Mouse (Mus musculus) hindbrain, postnatal 0 days (tissue): ENCODE results near the gene Pccb. TPM values are rescaled to one million over a fixed set of nuclear protein-coding genes. Genes with fewer than 3 reads are reported as not detected.

Source experiments
- ATAC-seq: fragments of 200-750 bp; cut with Nextera tagmentation; 2 replicates; pipeline ENCODE4 v1.8.0; 2017; ENCODE audit warnings: mild to moderate bottlenecking, moderate TSS enrichment, moderate library complexity
- DNase-seq: peaks from one replicate; pipeline ENCODE4 v3.0.0-alpha.2; 2015; ENCODE audit warnings: low spot score
- H3K27ac ChIP-seq: fragments of 300-500 bp; sonication (generic); 2 replicates; pipeline ENCODE4 v1.5.1; 2014; ENCODE audit warnings: mild to moderate bottlenecking
- H3K27me3 ChIP-seq: fragments of 300-500 bp; sonication (generic); 2 replicates; pipeline ENCODE4 v1.6.1; 2014; ENCODE audit warnings: low read length, mixed read lengths; ENCODE audit not compliant: insufficient read depth
- H3K36me3 ChIP-seq: fragments of 300-500 bp; sonication (generic); 2 replicates; pipeline ENCODE4 v1.6.1; 2014; ENCODE audit warnings: low read length, mixed read lengths; ENCODE audit not compliant: insufficient read depth
- H3K4me1 ChIP-seq: fragments of 300-500 bp; sonication (generic); 2 replicates; pipeline ENCODE4 v1.6.1; 2014; ENCODE audit warnings: antibody characterized with exemption, low read length, mixed read lengths; ENCODE audit not compliant: insufficient read depth
- H3K4me2 ChIP-seq: fragments of 300-500 bp; sonication (generic); 2 replicates; pipeline ENCODE4 v1.6.1; 2014; ENCODE audit warnings: low read depth, mild to moderate bottlenecking, low read length, moderate library complexity, mixed read lengths
- H3K4me3 ChIP-seq: fragments of 300-500 bp; sonication (generic); 2 replicates; pipeline ENCODE4 v1.5.1; 2014; ENCODE audit warnings: low read length
- H3K9ac ChIP-seq: fragments of 300-500 bp; sonication (generic); replicated peaks from 2 replicates; pipeline ENCODE4 v1.6.1; 2014; ENCODE audit warnings: mild to moderate bottlenecking, low read length, moderate library complexity, mixed read lengths
- H3K9me3 ChIP-seq: fragments of 300-500 bp; sonication (generic); 2 replicates; pipeline ENCODE4 v1.6.1; 2016; ENCODE audit warnings: low read length, mixed read lengths
- CTCF ChIP-seq: IDR thresholded peaks from 2 replicates; pipeline ENCODE4 v1.5.1; 2016; ENCODE audit warnings: antibody characterized with exemption, control low read depth, low read depth
- WGBS: fragments of 180-500 bp; shearing (Covaris S2); extraction: QIAGEN DNeasy Blood & Tissue Kit; methylation state at CpG from one replicate; pipeline ENCODE4 v1.1.7; 2014; 5-methylcytosine and 5-hydroxymethylcytosine counted together
- polyA plus RNA-seq: library from polyadenylated mRNA; unstranded; fragments of >200 nt; fragmentation: Nextera tagmentation; extraction: Ambion mirVana; gene quantifications from 2 replicates; pipeline ENCODE4 v1.2.1, GENCODE M21; 2015
- total RNA-seq: library from RNA; depleted of rRNA; stranded (reverse); fragments of >200 nt; gene quantifications from 2 replicates; pipeline ENCODE4 v1.2.3, GENCODE M21; 2014

Pccb gene
- total and polyA plus RNA-seq, 2 experiments from 2014 or later = 33.1 to 56.9 TPM

DNA sequence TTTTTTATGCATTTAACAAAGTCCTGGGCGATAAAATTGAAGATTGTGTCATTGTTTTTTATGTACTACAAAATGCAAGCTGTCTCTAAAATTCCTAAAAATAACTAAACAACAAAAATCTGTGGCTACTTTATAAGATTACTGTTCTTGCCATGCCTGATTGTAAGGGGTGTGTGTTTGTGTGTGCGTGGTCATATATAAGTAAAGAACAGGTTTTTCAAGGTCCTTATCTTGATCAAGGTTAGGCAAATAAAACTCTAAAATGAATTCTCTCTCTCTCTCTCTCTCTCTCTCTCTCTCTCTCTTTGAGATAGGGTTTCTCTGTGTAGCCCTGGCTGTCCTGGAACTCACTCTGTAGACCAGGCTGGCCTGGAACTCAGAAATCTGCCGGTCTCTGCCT is 17.3 kb upstream of the Pccb start:
- Histone ChIP-seq H3K4me2 (no peak overlapping the region), H3K4me1 (no peaks in the 10 kb centered on the region), H3K4me3 (no peak overlapping the region), H3K9me3 (no peaks in the 10 kb centered on the region), H3K9ac (no peak overlapping the region), H3K36me3 (no peaks in the 10 kb centered on the region), H3K27me3 (no peaks in the 10 kb centered on the region), H3K27ac (no peak overlapping the region)
- DNase-seq (no peak), ATAC-seq (no peak)
- WGBS = 96% methylated on average over 3 of the region's 3 CpGs
- no peak for TF ChIP-seq CTCF

- TF ChIP-seq CTCF = no peak
- Histone ChIP-seq H3K4me3 (no peak overlapping the region), H3K9me3 (no peaks in the 10 kb centered on the region), H3K4me1 (no peaks in the 10 kb centered on the region), H3K9ac (no peak overlapping the region), H3K27me3 (no peaks in the 10 kb centered on the region), H3K36me3 (no peaks in the 10 kb centered on the region), H3K27ac (no peak overlapping the region), H3K4me2 (no peak overlapping the region)
- DNase-seq (no peak), ATAC-seq (no peak)
- WGBS = 60% methylated on average over 15 of the region's 15 CpGs
These were observed 11.1 kb upstream of the Pccb start for GRCm38 (mm10) chr9:101045710-101046338.

GRCm38 (mm10) chr9:101042249-101042648 is 7.6 kb upstream of the Pccb start:
- no peaks in the 10 kb centered on the region for H3K4me1 ChIP-seq
- DNase-seq (no peak), ATAC-seq (no peak)
- no peaks in the 10 kb centered on the region for H3K27me3 ChIP-seq
- WGBS = 88% methylated on average over 9 of the region's 9 CpGs
- H3K9ac ChIP-seq = no peak overlapping the region
- no peaks in the 10 kb centered on the region for H3K36me3 ChIP-seq
- H3K9me3 ChIP-seq = no peaks in the 10 kb centered on the region
- H3K4me3 ChIP-seq = no peak overlapping the region
- H3K4me2 ChIP-seq = no peak overlapping the region
- TF ChIP-seq CTCF = no peak
- H3K27ac ChIP-seq = no peak overlapping the region

DNA sequence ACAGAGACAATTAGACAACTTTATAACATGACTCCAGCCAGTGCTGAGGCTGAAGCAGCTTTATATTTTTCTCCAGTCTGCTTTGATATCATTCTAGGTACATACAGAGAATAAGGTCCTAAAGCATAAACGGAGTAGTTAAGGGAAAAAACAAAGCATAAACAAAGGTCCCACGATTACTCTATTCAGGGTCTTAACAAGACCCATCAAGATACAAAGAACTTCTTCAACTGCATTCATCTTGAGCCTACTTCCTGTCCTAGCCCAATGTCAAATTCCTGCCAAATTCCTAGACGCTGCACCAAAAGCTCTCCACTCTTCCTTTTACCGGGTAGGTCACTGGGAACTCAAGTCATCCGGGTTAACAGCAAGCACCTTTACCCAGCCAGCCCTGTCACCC is 6.8 kb upstream of the Pccb start:
- Histone ChIP-seq H3K4me1 (no peaks in the 10 kb centered on the region), H3K9me3 (no peaks in the 10 kb centered on the region), H3K9ac (no peak overlapping the region), H3K27me3 (no peaks in the 10 kb centered on the region), H3K4me3 (no peak overlapping the region), H3K27ac (no peak overlapping the region), H3K36me3 (no peaks in the 10 kb centered on the region), H3K4me2 (no peak overlapping the region)
- ATAC-seq (no peak), DNase-seq (no peak)
- 78% methylated on average over 5 of the region's 5 CpGs for WGBS
- no peak for TF ChIP-seq CTCF

DNA sequence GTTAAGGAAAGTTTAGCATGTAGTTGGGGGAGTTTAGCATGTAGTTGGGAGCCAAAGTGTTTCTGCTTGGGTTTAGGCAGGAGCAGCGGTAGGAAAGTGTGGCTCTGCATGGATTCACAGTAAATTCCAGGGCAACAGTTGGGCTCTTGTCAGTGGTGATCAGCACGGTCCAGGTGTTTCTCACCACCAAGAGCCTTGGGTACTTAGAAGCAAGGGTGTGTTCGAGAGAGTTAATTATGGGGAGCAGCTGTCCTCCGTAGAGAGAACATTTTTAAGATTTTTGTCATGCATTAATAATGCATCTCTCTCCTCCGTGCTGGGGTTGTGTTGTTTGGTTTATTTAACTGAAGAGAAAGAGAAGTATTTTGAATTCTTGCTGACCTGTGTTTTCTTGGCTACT is 3.9 kb upstream of the Pccb start:
- H3K27me3 ChIP-seq = no peaks in the 10 kb centered on the region
- no peak overlapping the region for H3K27ac ChIP-seq
- DNase-seq (no peak), ATAC-seq (no peak)
- H3K4me1 ChIP-seq = peaks cover 4% of the 10 kb centered on the region; the same call in 1 of the 2 replicates
- no peak for TF ChIP-seq CTCF
- no peak overlapping the region for H3K4me2 ChIP-seq
- no peak overlapping the region for H3K9ac ChIP-seq
- H3K4me3 ChIP-seq = no peak overlapping the region
- no peaks in the 10 kb centered on the region for H3K9me3 ChIP-seq
- 72% methylated on average over 5 of the region's 5 CpGs for WGBS
- H3K36me3 ChIP-seq = no peaks in the 10 kb centered on the region

GRCm38 (mm10) chr9:101037396-101037795 is 2.7 kb upstream of the Pccb start:
- no peaks in the 10 kb centered on the region for H3K9me3 ChIP-seq
- no peak overlapping the region for H3K27ac ChIP-seq
- H3K4me2 ChIP-seq = no peak overlapping the region
- H3K4me1 ChIP-seq = peaks cover 4% of the 10 kb centered on the region; the same call in 1 of the 2 replicates
- no peak for TF ChIP-seq CTCF
- H3K4me3 ChIP-seq = no peak overlapping the region
- whole genome bisulfite sequencing = 55% methylated on average over 7 of the region's 7 CpGs
- no peak for ATAC-seq
- DNase-seq = no peak
- no peaks in the 10 kb centered on the region for H3K36me3 ChIP-seq
- H3K9ac ChIP-seq = no peak overlapping the region
- no peaks in the 10 kb centered on the region for H3K27me3 ChIP-seq

DNA sequence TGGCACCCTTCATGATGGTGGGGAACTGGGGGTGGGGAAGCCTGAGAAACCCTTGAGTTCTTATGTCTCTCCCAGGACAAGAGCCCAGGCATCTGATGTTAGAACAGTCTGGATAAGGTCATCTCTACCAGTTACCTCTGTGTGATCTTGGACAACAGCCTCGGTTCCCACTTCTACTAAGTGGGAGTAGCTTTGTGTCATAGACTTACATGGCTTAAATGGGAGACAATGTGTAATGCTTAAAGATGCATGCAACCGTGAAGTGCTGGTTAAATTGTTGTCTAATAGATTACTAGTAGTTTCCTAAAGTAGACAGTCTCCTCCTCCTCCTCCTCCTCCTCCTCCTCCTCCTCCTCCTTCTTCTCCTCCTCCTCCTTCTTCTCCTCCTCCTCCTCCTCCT is 2.2 kb upstream of the Pccb start:
- H3K4me3 ChIP-seq = no peak overlapping the region
- ATAC-seq = no peak
- H3K27me3 ChIP-seq = no peaks in the 10 kb centered on the region
- H3K9me3 ChIP-seq = no peaks in the 10 kb centered on the region
- no peak overlapping the region for H3K4me2 ChIP-seq
- H3K4me1 ChIP-seq = peaks cover 4% of the 10 kb centered on the region; the same call in 1 of the 2 replicates
- no peak for TF ChIP-seq CTCF
- 84% methylated on average over 2 of the region's 2 CpGs for WGBS
- no peak for DNase-seq
- no peak overlapping the region for H3K27ac ChIP-seq
- H3K36me3 ChIP-seq = no peaks in the 10 kb centered on the region
- no peak overlapping the region for H3K9ac ChIP-seq
